Mouse (Mus musculus) C2C12 (cell line): Measurements from ENCODE around the gene Sprn.

Source experiments
- CTCF ChIP-seq: IDR thresholded peaks from one replicate; pipeline ENCODE4 v1.5.1; 2011; ENCODE audit not compliant: control insufficient read depth, insufficient read depth, insufficient read length
- MAX ChIP-seq: IDR thresholded peaks from one replicate; pipeline ENCODE4 v1.6.1; 2011; ENCODE audit warnings: mild to moderate bottlenecking, control low read depth
- MYOD1 ChIP-seq: IDR thresholded peaks from one replicate; pipeline ENCODE4 v1.6.1; 2011; ENCODE audit warnings: low read depth; ENCODE audit not compliant: control insufficient read depth, insufficient read length
- MYOG ChIP-seq: IDR thresholded peaks from one replicate; pipeline ENCODE4 v1.6.1; 2011; ENCODE audit not compliant: control insufficient read depth, insufficient read length; ENCODE audit errors: extremely low read depth
- USF1 ChIP-seq: IDR thresholded peaks from one replicate; pipeline ENCODE4 v1.6.1; 2011; ENCODE audit warnings: low read depth, mild to moderate bottlenecking, control low read depth, moderate library complexity

- TF ChIP-seq CTCF (no peak), MYOG (no peak), MAX (no peak), USF1 (no peak), MYOD1 (no peak)
Measured at GRCm38 (mm10) chr7:140115583-140116328, 38.9 kb downstream of the Sprn start, which contains the start of gene Paox.
